Mouse (Mus musculus) liver, postnatal 0 days (tissue): ENCODE results near the gene Eps8l3. TPM values are rescaled to one million over a fixed set of nuclear protein-coding genes. Genes with fewer than 3 reads are reported as not detected.

Experiments used
- ATAC-seq: fragments of 200-750 bp; cut with Nextera tagmentation; 2 replicates; pipeline ENCODE4 v1.8.0; 2017; ENCODE audit warnings: mild to moderate bottlenecking, moderate library complexity
- DNase-seq: peaks from one replicate; pipeline ENCODE4 v3.0.0-alpha.2; 2016
- H3K27ac ChIP-seq: fragments of 300-500 bp; sonication (generic); 2 replicates; pipeline ENCODE4 v1.5.1; 2014; ENCODE audit warnings: antibody characterized with exemption, moderate library complexity, mild to moderate bottlenecking, low read depth
- H3K27me3 ChIP-seq: fragments of 300-500 bp; sonication (generic); 2 replicates; pipeline ENCODE4 v1.6.1; 2014; ENCODE audit warnings: low read length, control low read depth, mixed read lengths; ENCODE audit not compliant: insufficient read depth
- H3K36me3 ChIP-seq: fragments of 300-500 bp; sonication (generic); replicated peaks from 2 replicates; pipeline ENCODE4 v1.6.1; 2014; ENCODE audit warnings: mild to moderate bottlenecking, control low read depth, low read length, moderate library complexity, mixed read lengths; ENCODE audit not compliant: insufficient read depth
- H3K4me1 ChIP-seq: fragments of 300-500 bp; sonication (generic); 2 replicates; pipeline ENCODE4 v1.6.1; 2014; ENCODE audit warnings: antibody characterized with exemption, mild to moderate bottlenecking, control low read depth; ENCODE audit not compliant: insufficient read depth
- H3K4me2 ChIP-seq: fragments of 300-500 bp; sonication (generic); 2 replicates; pipeline ENCODE4 v1.6.1; 2014; ENCODE audit warnings: low read depth, mild to moderate bottlenecking, low read length, moderate library complexity, mixed read lengths
- H3K4me3 ChIP-seq: fragments of 300-500 bp; sonication (generic); 2 replicates; pipeline ENCODE4 v1.5.1; 2014; ENCODE audit warnings: low read depth, low read length
- H3K9ac ChIP-seq: fragments of 300-500 bp; sonication (generic); replicated peaks from 2 replicates; pipeline ENCODE4 v1.6.1; 2014; ENCODE audit warnings: mild to moderate bottlenecking, moderate library complexity
- H3K9me3 ChIP-seq: fragments of 300-500 bp; sonication (generic); 2 replicates; pipeline ENCODE4 v1.6.1; 2016; ENCODE audit warnings: mild to moderate bottlenecking, control low read depth, low read length, mixed read lengths
- CTCF ChIP-seq: sonication (generic); IDR thresholded peaks from 2 replicates; pipeline ENCODE4 v1.5.1; 2016; ENCODE audit warnings: antibody characterized with exemption, low read depth
- EP300 ChIP-seq: IDR thresholded peaks from 2 replicates; pipeline ENCODE4 v1.6.1; 2016; ENCODE audit warnings: antibody characterized with exemption, low read depth, mild to moderate bottlenecking
- WGBS: fragments of 180-500 bp; shearing (Covaris S2); extraction: QIAGEN DNeasy Blood & Tissue Kit; methylation state at CpG from one replicate; pipeline ENCODE4 v1.1.7; 2014; ENCODE audit not compliant: insufficient replicate concordance; 5-methylcytosine and 5-hydroxymethylcytosine counted together
- polyA plus RNA-seq: library from polyadenylated mRNA; unstranded; fragments of >200 nt; fragmentation: Nextera tagmentation; extraction: Ambion mirVana; gene quantifications from 2 replicates; pipeline ENCODE4 v1.2.1, GENCODE M21; 2015

Gene Eps8l3
- polyA plus RNA-seq, 1 experiment from 2014 or later, result not detected

- H3K9ac ChIP-seq, result no peak overlapping the region
- H3K4me1 ChIP-seq, result peaks cover 3% of the 10 kb centered on the region; the same call in 1 of the 2 replicates
- H3K4me3 ChIP-seq, result no peak overlapping the region
- TF ChIP-seq CTCF (no peak), EP300 (no peak)
- no peaks in the 10 kb centered on the region for H3K9me3 ChIP-seq
- 81% methylated on average over 4 of the region's 4 CpGs for WGBS
- H3K27ac ChIP-seq, result no peak overlapping the region
- H3K4me2 ChIP-seq, result no peak overlapping the region
- no peaks in the 10 kb centered on the region for H3K36me3 ChIP-seq
- H3K27me3 ChIP-seq, result no peaks in the 10 kb centered on the region
- DNase-seq (no peak), ATAC-seq (no peak)
Observed at GRCm38 (mm10) chr3:107941261-107941660, 64.2 kb downstream of the Eps8l3 start.

Other genes starting within 250 kb of the Eps8l3 start
- not detected in 2 replicates for gene Gm10961, start 245.9 kb upstream of the Eps8l3 start, polyA plus RNA-seq
- gene Strip1, start 245.5 kb upstream of the Eps8l3 start, polyA plus RNA-seq, result 6.6 and 7.0 TPM in 2 replicates
- gene Ahcyl1, start 180.7 kb upstream of the Eps8l3 start, polyA plus RNA-seq, result 18.1 and 19.8 TPM in 2 replicates
- 6.6 and 7.2 TPM in 2 replicates for gene Csf1, start 116.8 kb upstream of the Eps8l3 start, polyA plus RNA-seq
- gene Gstm5, start 18.6 kb downstream of the Eps8l3 start, polyA plus RNA-seq, result 126 and 134 TPM in 2 replicates
- 39.2 and 42.2 TPM in 2 replicates for gene Gstm7, start 54.6 kb downstream of the Eps8l3 start, polyA plus RNA-seq
- 17.2 and 18.0 TPM in 2 replicates for gene Gstm6, start 66.5 kb downstream of the Eps8l3 start, polyA plus RNA-seq
- 1.9 and 2.0 TPM in 2 replicates for gene Gstm3, start 92.1 kb downstream of the Eps8l3 start, polyA plus RNA-seq
- gene Gstm2, start 109.2 kb downstream of the Eps8l3 start, polyA plus RNA-seq, result 11.7 TPM in 2 replicates
- gene Gstm1, start 140.7 kb downstream of the Eps8l3 start, polyA plus RNA-seq, result 188 and 211 TPM in 2 replicates
- gene Gstm4, start 167.7 kb downstream of the Eps8l3 start, polyA plus RNA-seq, result 12.9 and 13.5 TPM in 2 replicates
- gene Ampd2, start 209.4 kb downstream of the Eps8l3 start, polyA plus RNA-seq, result 17.3 and 23.0 TPM in 2 replicates
- 1.6 and 1.7 TPM in 2 replicates for gene Gnat2, start 215.6 kb downstream of the Eps8l3 start, polyA plus RNA-seq